Mouse (Mus musculus): ENCODE measurements at regions not wholly inside any gene's neighbourhood (a gene's known extent, or its start where the extent isn't known, plus 50 kb on each side); places are given as distances from the start of the nearest gene placed in this dataset.

DNA sequence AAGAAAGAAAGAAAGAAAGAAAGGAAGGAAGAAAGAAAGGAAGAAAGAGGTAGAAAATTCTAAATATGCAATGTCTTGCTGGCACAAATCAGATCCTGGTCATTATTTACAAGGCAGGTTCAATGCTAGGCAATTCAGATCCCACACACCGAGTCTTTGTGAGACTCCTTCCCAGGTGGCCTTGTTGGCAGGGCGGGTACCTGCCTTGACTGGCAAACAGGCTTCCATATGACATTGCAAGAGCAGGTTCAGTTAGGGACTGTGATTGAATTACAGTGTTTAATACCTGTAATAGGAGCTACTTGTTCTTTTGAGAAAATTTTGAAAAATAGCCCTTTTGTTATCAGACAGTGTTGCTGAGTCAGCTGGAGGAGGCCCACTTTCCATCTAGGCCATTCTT is 436.0 kb upstream of the Mctp2 start:
- no peaks in the 10 kb centered on the region for H3K9me3 ChIP-seq (ENCODE audit: control insufficient read depth, low read length)
- no peak for ATAC-seq
- WGBS: 71% methylated on average over 2 of the region's 2 CpGs
- no peaks in the 10 kb centered on the region for H3K36me3 ChIP-seq (ENCODE audit: control insufficient read depth, insufficient read depth, low read length)
- no peak overlapping the region for H3K4me2 ChIP-seq (ENCODE audit: low read depth, low read length)
- H3K27ac ChIP-seq (ENCODE audit: low read length): no peak overlapping the region
- no peak overlapping the region for H3K4me3 ChIP-seq (ENCODE audit: low read length)
- H3K9ac ChIP-seq (ENCODE audit: low read depth, low read length): no peak overlapping the region
- no peaks in the 10 kb centered on the region for H3K27me3 ChIP-seq (replicated peaks; ENCODE audit: control insufficient read depth, insufficient read depth, low read length)
- H3K4me1 ChIP-seq (ENCODE audit: control insufficient read depth, insufficient read depth, low read length): no peaks in the 10 kb centered on the region

DNA sequence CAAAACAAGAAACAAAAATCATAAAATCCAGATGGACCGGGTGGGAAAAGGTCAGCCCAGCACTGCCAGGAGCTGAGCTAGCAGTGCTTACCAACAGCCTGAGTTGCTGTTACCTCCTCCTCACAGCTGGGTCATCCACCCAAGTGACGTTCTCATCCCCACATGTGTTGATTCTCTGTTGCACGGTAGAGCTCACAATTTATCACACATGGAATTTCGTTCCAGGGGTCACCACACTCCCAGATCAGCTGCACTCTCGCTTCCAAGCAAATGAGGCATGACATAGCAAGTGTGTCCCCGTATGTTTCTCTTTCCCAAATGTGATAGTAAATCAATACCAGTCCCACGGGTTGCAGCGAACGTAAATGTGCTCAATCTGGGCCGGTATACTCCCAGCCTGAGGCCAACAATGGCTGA is 445.1 kb upstream of the Mctp2 start:
- 43% methylated on average over 10 of the region's 10 CpGs for WGBS
- Histone ChIP-seq H3K4me3 (ENCODE audit: low read length) (no peak overlapping the region), H3K9ac (ENCODE audit: low read depth, low read length) (no peak overlapping the region), H3K4me1 (ENCODE audit: control insufficient read depth, insufficient read depth, low read length) (no peaks in the 10 kb centered on the region), H3K27ac (ENCODE audit: low read length) (no peak overlapping the region), H3K36me3 (ENCODE audit: control insufficient read depth, insufficient read depth, low read length) (no peaks in the 10 kb centered on the region), H3K27me3 (replicated peaks; ENCODE audit: control insufficient read depth, insufficient read depth, low read length) (no peaks in the 10 kb centered on the region), H3K4me2 (ENCODE audit: low read depth, low read length) (no peak overlapping the region), H3K9me3 (ENCODE audit: control insufficient read depth, low read length) (no peaks in the 10 kb centered on the region)
- no peak for ATAC-seq

- Histone ChIP-seq H3K9me3 (ENCODE audit: control insufficient read depth, low read length) (no peaks in the 10 kb centered on the region), H3K4me3 (ENCODE audit: low read length) (no peak overlapping the region), H3K27me3 (replicated peaks; ENCODE audit: control insufficient read depth, insufficient read depth, low read length) (no peaks in the 10 kb centered on the region), H3K4me1 (ENCODE audit: control insufficient read depth, insufficient read depth, low read length) (no peaks in the 10 kb centered on the region), H3K27ac (ENCODE audit: low read length) (no peak overlapping the region), H3K36me3 (ENCODE audit: control insufficient read depth, insufficient read depth, low read length) (no peaks in the 10 kb centered on the region), H3K9ac (ENCODE audit: low read depth, low read length) (no peak overlapping the region), H3K4me2 (ENCODE audit: low read depth, low read length) (no peak overlapping the region)
- WGBS: 57% methylated on average over 3 of the region's 3 CpGs
- ATAC-seq: no peak
Measured at GRCm38 (mm10) chr7:72753053-72753559, 446.7 kb upstream of the Mctp2 start.

DNA sequence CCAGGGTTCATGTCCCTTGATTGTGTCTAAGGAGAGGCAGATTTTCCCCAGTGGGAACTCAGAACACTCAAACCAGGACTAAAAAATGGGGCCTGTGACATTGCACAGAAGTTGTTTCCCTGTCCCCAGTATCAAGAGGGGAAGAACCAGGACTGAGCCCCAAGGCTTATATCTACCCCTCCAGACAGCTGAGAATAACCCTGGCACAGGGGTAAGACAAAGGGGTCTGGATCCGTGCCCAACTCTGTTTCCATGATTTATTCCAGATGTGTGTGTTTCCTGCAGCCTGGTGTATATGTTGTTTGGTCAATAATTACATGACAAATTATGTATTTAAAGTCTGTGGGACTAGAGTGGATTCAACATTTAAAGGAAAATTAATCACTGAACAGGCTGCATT is 456.3 kb upstream of the Mctp2 start:
- 36% methylated on average over 1 of the region's 1 CpGs for WGBS
- H3K27me3 ChIP-seq (replicated peaks; ENCODE audit: control insufficient read depth, insufficient read depth, low read length): no peaks in the 10 kb centered on the region
- H3K36me3 ChIP-seq (ENCODE audit: control insufficient read depth, insufficient read depth, low read length): no peaks in the 10 kb centered on the region
- no peak overlapping the region for H3K9ac ChIP-seq (ENCODE audit: low read depth, low read length)
- H3K4me3 ChIP-seq (ENCODE audit: low read length): no peak overlapping the region
- H3K27ac ChIP-seq (ENCODE audit: low read length): no peak overlapping the region
- ATAC-seq: no peak
- no peak overlapping the region for H3K4me2 ChIP-seq (ENCODE audit: low read depth, low read length)
- no peaks in the 10 kb centered on the region for H3K9me3 ChIP-seq (ENCODE audit: control insufficient read depth, low read length)
- H3K4me1 ChIP-seq (ENCODE audit: control insufficient read depth, insufficient read depth, low read length): no peaks in the 10 kb centered on the region

- no peak overlapping the region for H3K4me2 ChIP-seq (ENCODE audit: low read depth, low read length)
- H3K36me3 ChIP-seq (ENCODE audit: control insufficient read depth, insufficient read depth, low read length): no peaks in the 10 kb centered on the region
- H3K4me1 ChIP-seq (ENCODE audit: control insufficient read depth, insufficient read depth, low read length): no peaks in the 10 kb centered on the region
- no peak overlapping the region for H3K4me3 ChIP-seq (ENCODE audit: low read length)
- 41% methylated on average over 4 of the region's 4 CpGs for WGBS
- H3K27ac ChIP-seq (ENCODE audit: low read length): no peak overlapping the region
- no peak overlapping the region for H3K9ac ChIP-seq (ENCODE audit: low read depth, low read length)
- no peak for ATAC-seq
- H3K27me3 ChIP-seq (replicated peaks; ENCODE audit: control insufficient read depth, insufficient read depth, low read length): no peaks in the 10 kb centered on the region
- no peaks in the 10 kb centered on the region for H3K9me3 ChIP-seq (ENCODE audit: control insufficient read depth, low read length)
Measured at GRCm38 (mm10) chr7:72768705-72769104, 462.3 kb upstream of the Mctp2 start.

DNA sequence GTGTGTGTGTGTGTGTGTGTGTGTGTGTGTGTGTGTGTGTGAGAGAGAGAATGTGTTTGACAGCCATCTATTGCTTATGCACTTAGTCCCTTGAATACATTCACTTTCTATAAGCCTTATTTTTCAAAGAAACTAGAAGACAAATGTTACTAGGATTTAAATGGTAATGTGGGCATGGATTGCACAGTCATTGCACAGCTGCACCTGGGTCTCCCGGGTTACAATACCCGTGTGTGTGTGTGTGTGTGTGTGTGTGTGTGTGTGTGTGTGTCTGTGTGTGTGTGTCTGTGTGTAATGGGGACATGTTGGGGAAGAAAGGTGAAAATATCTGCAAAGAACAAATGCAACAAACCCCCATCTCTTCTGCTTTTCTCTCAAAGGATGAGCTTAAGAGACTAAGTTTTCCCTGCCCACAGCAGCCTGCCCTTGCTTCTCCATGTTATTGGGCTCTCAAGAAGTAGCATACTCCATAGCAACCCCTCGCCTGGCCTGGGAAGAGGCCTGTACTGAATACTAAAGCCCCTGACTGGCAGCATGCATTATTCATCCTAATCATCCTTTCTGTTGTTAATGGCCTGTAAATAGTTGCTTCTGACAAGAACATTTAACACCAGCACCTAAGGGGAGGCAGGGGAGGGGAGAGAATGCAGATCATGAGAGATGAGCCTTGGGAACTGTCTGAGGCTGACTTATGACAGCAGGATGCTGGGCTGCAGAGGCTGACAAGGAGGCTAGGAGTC is 467.8 kb upstream of the Mctp2 start:
- H3K4me2 ChIP-seq (ENCODE audit: low read depth, low read length): no peak overlapping the region
- H3K4me3 ChIP-seq (ENCODE audit: low read length): no peak overlapping the region
- H3K9ac ChIP-seq (ENCODE audit: low read depth, low read length): no peak overlapping the region
- no peaks in the 10 kb centered on the region for H3K9me3 ChIP-seq (ENCODE audit: control insufficient read depth, low read length)
- WGBS: 41% methylated on average over 3 of the region's 3 CpGs
- H3K36me3 ChIP-seq (ENCODE audit: control insufficient read depth, insufficient read depth, low read length): no peaks in the 10 kb centered on the region
- H3K27ac ChIP-seq (ENCODE audit: low read length): no peak overlapping the region
- no peaks in the 10 kb centered on the region for H3K27me3 ChIP-seq (replicated peaks; ENCODE audit: control insufficient read depth, insufficient read depth, low read length)
- no peak for ATAC-seq
- no peaks in the 10 kb centered on the region for H3K4me1 ChIP-seq (ENCODE audit: control insufficient read depth, insufficient read depth, low read length)

GRCm38 (mm10) chr7:72774771-72775119 is 468.3 kb upstream of the Mctp2 start:
- H3K9me3 ChIP-seq (ENCODE audit: control insufficient read depth, low read length): no peaks in the 10 kb centered on the region
- no peak overlapping the region for H3K9ac ChIP-seq (ENCODE audit: low read depth, low read length)
- H3K4me3 ChIP-seq (ENCODE audit: low read length): no peak overlapping the region
- no peaks in the 10 kb centered on the region for H3K36me3 ChIP-seq (ENCODE audit: control insufficient read depth, insufficient read depth, low read length)
- H3K4me2 ChIP-seq (ENCODE audit: low read depth, low read length): no peak overlapping the region
- WGBS: 48% methylated on average over 3 of the region's 3 CpGs
- no peaks in the 10 kb centered on the region for H3K27me3 ChIP-seq (replicated peaks; ENCODE audit: control insufficient read depth, insufficient read depth, low read length)
- ATAC-seq: no peak
- no peaks in the 10 kb centered on the region for H3K4me1 ChIP-seq (ENCODE audit: control insufficient read depth, insufficient read depth, low read length)
- no peak overlapping the region for H3K27ac ChIP-seq (ENCODE audit: low read length)

DNA sequence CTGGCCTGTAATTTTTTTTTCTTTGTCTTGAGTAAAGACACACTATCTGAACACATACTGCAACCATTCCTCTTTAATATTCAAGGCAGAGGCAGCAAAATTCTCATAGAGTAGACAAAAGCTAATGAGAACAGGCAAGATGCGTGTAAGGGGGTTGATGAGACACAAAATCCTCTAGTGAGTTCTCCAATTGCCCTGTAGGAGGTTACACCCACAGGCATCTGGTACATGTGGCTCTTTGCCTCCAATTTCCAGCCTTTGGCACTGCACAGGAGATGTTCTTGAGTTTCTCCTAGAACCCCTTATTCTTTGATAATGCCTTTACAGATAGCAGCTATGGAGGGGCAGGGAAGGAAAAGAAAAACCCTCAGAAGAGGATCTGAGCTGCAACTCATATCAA is 480.9 kb upstream of the Mctp2 start:
- Histone ChIP-seq H3K9ac (ENCODE audit: low read depth, low read length) (no peak overlapping the region), H3K27ac (ENCODE audit: low read length) (no peak overlapping the region), H3K36me3 (ENCODE audit: control insufficient read depth, insufficient read depth, low read length) (no peaks in the 10 kb centered on the region), H3K9me3 (ENCODE audit: control insufficient read depth, low read length) (no peaks in the 10 kb centered on the region), H3K4me1 (ENCODE audit: control insufficient read depth, insufficient read depth, low read length) (no peaks in the 10 kb centered on the region), H3K4me2 (ENCODE audit: low read depth, low read length) (no peak overlapping the region), H3K27me3 (replicated peaks; ENCODE audit: control insufficient read depth, insufficient read depth, low read length) (no peaks in the 10 kb centered on the region), H3K4me3 (ENCODE audit: low read length) (no peak overlapping the region)
- no peak for ATAC-seq
- 84% methylated on average over 1 of the region's 1 CpGs for WGBS

DNA sequence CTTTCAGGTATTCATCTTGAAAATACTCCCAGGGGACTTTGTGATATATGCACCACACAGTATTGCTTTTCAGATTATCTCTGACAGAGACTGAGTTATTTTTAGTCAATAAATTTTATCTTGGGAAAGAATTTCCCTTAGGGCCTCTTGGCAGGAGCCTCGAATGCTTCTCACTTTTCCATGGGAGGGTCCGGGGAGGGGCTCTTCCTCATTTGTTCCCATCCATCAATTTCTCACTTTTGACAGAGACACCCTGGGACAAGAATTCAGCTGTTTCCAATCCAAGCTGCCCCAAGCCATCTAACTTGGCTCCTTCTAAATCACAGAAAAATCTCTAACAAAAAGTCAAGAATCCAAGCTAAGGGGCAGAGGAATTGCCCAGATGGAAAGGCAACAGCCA is 481.9 kb upstream of the Mctp2 start:
- ATAC-seq: no peak
- Histone ChIP-seq H3K4me1 (ENCODE audit: control insufficient read depth, insufficient read depth, low read length) (no peaks in the 10 kb centered on the region), H3K9ac (ENCODE audit: low read depth, low read length) (no peak overlapping the region), H3K27me3 (replicated peaks; ENCODE audit: control insufficient read depth, insufficient read depth, low read length) (no peaks in the 10 kb centered on the region), H3K27ac (ENCODE audit: low read length) (no peak overlapping the region), H3K4me3 (ENCODE audit: low read length) (no peak overlapping the region), H3K36me3 (ENCODE audit: control insufficient read depth, insufficient read depth, low read length) (no peaks in the 10 kb centered on the region), H3K4me2 (ENCODE audit: low read depth, low read length) (no peak overlapping the region), H3K9me3 (ENCODE audit: control insufficient read depth, low read length) (no peaks in the 10 kb centered on the region)
- WGBS: 52% methylated on average over 2 of the region's 2 CpGs

DNA sequence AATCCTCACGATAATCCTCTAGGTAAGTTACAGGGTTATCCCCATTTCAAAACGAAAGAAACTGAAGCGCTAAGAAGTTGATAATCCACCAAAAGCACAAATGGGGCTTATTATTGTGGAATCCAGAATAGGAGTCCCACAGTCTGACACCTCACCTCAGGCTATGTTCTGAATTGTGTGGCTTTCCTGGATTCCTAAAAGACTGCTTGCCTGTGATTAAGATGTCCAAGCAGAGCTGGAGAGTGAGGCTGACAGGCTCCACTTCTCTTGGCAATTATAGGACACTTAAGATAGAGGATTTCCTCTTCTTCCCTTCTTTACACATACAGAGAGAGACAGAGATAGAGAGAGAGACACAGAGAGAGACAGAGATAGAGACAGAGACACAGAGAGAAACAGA is 515.7 kb upstream of the Mctp2 start:
- no peak overlapping the region for H3K9ac ChIP-seq (ENCODE audit: low read depth, low read length)
- no peaks in the 10 kb centered on the region for H3K27me3 ChIP-seq (replicated peaks; ENCODE audit: control insufficient read depth, insufficient read depth, low read length)
- H3K4me3 ChIP-seq (ENCODE audit: low read length): no peak overlapping the region
- H3K4me2 ChIP-seq (ENCODE audit: low read depth, low read length): no peak overlapping the region
- 85% methylated on average over 3 of the region's 3 CpGs for WGBS
- H3K9me3 ChIP-seq (ENCODE audit: control insufficient read depth, low read length): no peaks in the 10 kb centered on the region
- ATAC-seq: no peak
- no peaks in the 10 kb centered on the region for H3K36me3 ChIP-seq (ENCODE audit: control insufficient read depth, insufficient read depth, low read length)
- no peaks in the 10 kb centered on the region for H3K4me1 ChIP-seq (ENCODE audit: control insufficient read depth, insufficient read depth, low read length)
- no peak overlapping the region for H3K27ac ChIP-seq (ENCODE audit: low read length)
